Mouse (Mus musculus): ENCODE data around the gene Trim28. TPM values are rescaled to one million over a fixed set of nuclear protein-coding genes. Genes with fewer than 3 reads are reported as not detected.
A peak's percentile ranks its signal among the peaks of the same experiment; 100 is the strongest.

The Trim28 gene
- total and polyA plus RNA-seq, 3 experiments = 104 to 1,160 (median 702) TPM

- Histone ChIP-seq H3K4me3 (ENCODE audit: control insufficient read depth in 1 of 2, insufficient read depth in 1 of 2, low read depth in 2 of 2, low read length in 2 of 2) (peak overlapping the region; percentile 82 to 86), H3K27ac (ENCODE audit: control insufficient read depth, low read depth, low read length) (peak overlapping the region; percentile 85)
- peak; percentile 93 for DNase-seq (ENCODE audit: low read depth, low spot score)
- TF ChIP-seq NRF1 (IDR thresholded peaks at IDR 0.05; ENCODE audit: insufficient read depth, low read depth, low read length, poor library complexity, severe bottlenecking) (no peak), CHD2 (IDR thresholded peaks at IDR 0.05; ENCODE audit: low read length) (no peak), E2F4 (IDR thresholded peaks at IDR 0.05; ENCODE audit: borderline replicate concordance, low read depth, low read length) (no peak), GABPA (IDR thresholded peaks at IDR 0.05; ENCODE audit: low read depth, low read length) (no peak), MAFK (IDR thresholded peaks at IDR 0.05; ENCODE audit: borderline replicate concordance, low read depth, low read length) (no peak), UBTF (IDR thresholded peaks at IDR 0.05; ENCODE audit: borderline replicate concordance, insufficient read depth, low read depth, low read length) (no peak), SIN3A (IDR thresholded peaks at IDR 0.05; ENCODE audit: low read length) (peak; percentile 69; the same call in 1 of the 2 replicates), TCF12 (IDR thresholded peaks at IDR 0.05; ENCODE audit: low read depth, low read length) (0 out of 2 replicates have a peak, but pooled peaks have one; percentile 24), NELFE (IDR thresholded peaks at IDR 0.05; ENCODE audit: low read depth, low read length) (peak; percentile 52), MAX (IDR thresholded peaks at IDR 0.05; ENCODE audit: low read length) (peak; percentile 98), ZNF384 (IDR thresholded peaks at IDR 0.05; ENCODE audit: low read depth, low read length) (no peak), EP300 (IDR thresholded peaks at IDR 0.05; ENCODE audit: low read depth in 1 of 2, low read length in 2 of 2) (peak in 1 of 2 experiments; percentile 19; a peak in 1 of 4 replicates), ZMIZ1 (IDR thresholded peaks at IDR 0.05; ENCODE audit: low read depth, low read length) (no peak), SMC3 (IDR thresholded peaks at IDR 0.05; ENCODE audit: low read depth, low read length) (no peak), MAZ (IDR thresholded peaks at IDR 0.05; ENCODE audit: low read depth, low read length) (no peak), POLR2AphosphoS5 (IDR thresholded peaks at IDR 0.05; ENCODE audit: borderline replicate concordance, low read depth, low read length) (no peak), MYB (IDR thresholded peaks at IDR 0.05; ENCODE audit: low read depth, low read length) (no peak), USF2 (IDR thresholded peaks at IDR 0.05; ENCODE audit: borderline replicate concordance in 1 of 2, insufficient read depth in 1 of 2, low read depth in 1 of 2, low read length in 2 of 2) (no peak), RAD21 (IDR thresholded peaks at IDR 0.05; ENCODE audit: low read depth, low read length) (no peak), BHLHE40 (IDR thresholded peaks at IDR 0.05; ENCODE audit: borderline replicate concordance, low read depth, low read length) (no peak), CTCF (IDR thresholded peaks at IDR 0.05 in 2 of 3, conservative IDR thresholded peaks at IDR 0.05 in 1 of 3; ENCODE audit: control insufficient read depth in 1 of 3, insufficient read depth in 1 of 3, low read depth in 2 of 3, low read length in 3 of 3, poor library complexity in 1 of 3, severe bottlenecking in 1 of 3) (no peak), MXI1 (IDR thresholded peaks at IDR 0.05; ENCODE audit: low read depth, low read length) (peak; percentile 94), POLR2A (IDR thresholded peaks at IDR 0.05; ENCODE audit: control insufficient read depth in 1 of 2, insufficient read depth in 1 of 2, low read depth in 1 of 2, low read length in 2 of 2, poor library complexity in 1 of 2) (peak in 1 of 2 experiments; percentile 45; a peak in 2 of 4 replicates), HCFC1 (IDR thresholded peaks at IDR 0.05; ENCODE audit: low read depth, low read length) (no peak; the same call in 1 of the 2 replicates), USF1 (IDR thresholded peaks at IDR 0.05; ENCODE audit: low read depth, low read length) (peak; percentile 73), JUND (IDR thresholded peaks at IDR 0.05; ENCODE audit: low read depth, low read length) (no peak), GATA1 (IDR thresholded peaks at IDR 0.05; ENCODE audit: low read depth, low read length) (no peak), RCOR1 (IDR thresholded peaks at IDR 0.05; ENCODE audit: low read depth, low read length) (no peak), MYC (IDR thresholded peaks at IDR 0.05; ENCODE audit: low read depth, low read length) (peak; percentile 74; the same call in 1 of the 2 replicates), KAT2A (conservative IDR thresholded peaks at IDR 0.05; ENCODE audit: low read depth, low read length) (no peak), ZKSCAN1 (IDR thresholded peaks at IDR 0.05; ENCODE audit: low read depth, low read length) (no peak), POLR2AphosphoS2 (IDR thresholded peaks at IDR 0.05; ENCODE audit: low read length) (no peak), MEF2A (IDR thresholded peaks at IDR 0.05; ENCODE audit: extremely low read depth, insufficient replicate concordance, low read depth, low read length, poor library complexity, severe bottlenecking) (no peak), ELF1 (IDR thresholded peaks at IDR 0.05; ENCODE audit: low read depth, low read length) (0 out of 2 replicates have a peak, but pooled peaks have one; percentile 28), TAL1 (IDR thresholded peaks at IDR 0.05; ENCODE audit: low read length) (no peak)
These were observed 24.0 kb downstream of the Trim28 start for GRCm38 (mm10) chr7:13022773-13023535.

More at GRCm38 (mm10) chr7:13022773-13023535, 24.0 kb downstream of the Trim28 start:
- Histone ChIP-seq H3K79me2 (ENCODE audit: control insufficient read depth, insufficient read depth, low read length, poor library complexity) (peaks cover 32% of the 10 kb centered on the region), H3K4me1 (ENCODE audit: control insufficient read depth in 1 of 2, insufficient read depth in 2 of 2, low read length in 2 of 2) (peaks cover 2 to 23% of the 10 kb centered on the region in 2 experiments; a peak in 3 of 4 replicates), H3K9ac (ENCODE audit: control insufficient read depth, low read depth, low read length, poor library complexity, severe bottlenecking) (peak overlapping the region; percentile 66), H3K27me3 (ENCODE audit: control insufficient read depth in 1 of 2, insufficient read depth in 2 of 2, low read length in 2 of 2) (peaks cover 2 to 10% of the 10 kb centered on the region in 2 experiments; a peak in 3 of 4 replicates), H3K9me3 (replicated peaks; ENCODE audit: insufficient read depth, low read length) (no peaks in the 10 kb centered on the region), H3K36me3 (ENCODE audit: control insufficient read depth in 1 of 2, insufficient read depth in 2 of 2, low read length in 2 of 2) (peaks cover 21 to 22% of the 10 kb centered on the region in 2 experiments)

All from MEL (cell line).